Mouse (Mus musculus) neural tube, embryonic 10.5 days (tissue): ENCODE data around the gene Zfp784.
A peak's percentile ranks its signal among the peaks of the same experiment; 100 is the strongest.
"Not testable (repeated sequence)": the region's sequence is repeated elsewhere in the genome, so short reads cannot be mapped to it uniquely, and the experiment has no call there.

ENCODE experiments used
- DNase-seq: peaks from one replicate; pipeline ENCODE4 v3.0.0-alpha.2; 2017; ENCODE audit warnings: low spot score; ENCODE audit errors: extremely low spot score

The Zfp784 gene

DNA sequence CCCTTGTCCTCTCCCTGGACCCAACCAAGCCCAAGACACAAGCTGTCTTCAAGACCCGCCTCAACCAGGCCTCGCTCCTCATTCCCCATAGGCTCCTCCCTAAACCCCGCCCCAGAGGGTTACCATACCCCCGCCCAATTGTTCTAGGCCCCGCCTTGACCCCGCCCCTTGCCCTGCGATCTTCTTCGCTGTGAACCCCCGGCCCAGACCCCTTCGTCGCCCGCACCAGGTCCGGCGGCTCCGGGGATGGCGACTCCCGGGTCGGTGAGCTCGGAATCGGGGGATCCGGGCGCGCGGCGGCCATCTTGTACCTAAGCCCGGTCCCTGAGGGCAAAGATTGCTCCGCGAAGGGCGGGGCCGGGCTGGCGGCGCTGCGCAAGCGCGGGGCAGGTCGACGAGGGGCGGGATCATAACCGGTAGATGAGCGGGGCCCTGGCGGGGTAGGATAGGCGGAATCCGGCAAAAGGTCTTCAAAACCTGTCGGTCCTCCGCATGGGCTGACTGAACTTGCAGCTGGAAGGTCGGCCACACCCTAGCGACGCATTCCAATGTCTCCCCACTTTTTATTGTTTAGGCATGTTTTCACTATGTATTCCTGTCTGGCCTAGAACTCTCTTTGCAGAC is at the start of gene Zfp784:
Gene Zfp784, minus strand, starts transcription at position 338 of the 624 bp plus-strand sequence.
- DNase-seq, result peak; percentile 94

DNA sequence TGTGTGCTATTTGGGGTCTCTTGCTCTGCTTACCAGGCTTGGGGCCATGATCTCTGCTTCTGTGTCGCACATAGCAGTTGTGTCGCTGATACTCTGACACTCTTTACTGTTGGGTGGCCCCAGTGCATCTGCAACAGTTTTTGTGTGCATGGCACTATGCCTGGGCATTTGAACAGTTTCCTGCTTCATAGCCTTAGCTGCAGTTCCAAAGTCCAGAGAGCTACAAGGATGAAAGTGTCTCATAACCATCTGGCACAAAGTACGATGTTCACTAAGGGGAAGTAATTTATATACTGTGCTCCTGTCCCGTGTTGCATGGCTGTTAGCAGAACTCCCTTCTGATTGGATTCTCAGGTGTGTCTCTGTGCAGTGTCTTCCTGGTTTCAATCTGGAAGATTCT is 49.6 kb upstream of the Zfp784 start:
- DNase-seq, result no peak

DNA sequence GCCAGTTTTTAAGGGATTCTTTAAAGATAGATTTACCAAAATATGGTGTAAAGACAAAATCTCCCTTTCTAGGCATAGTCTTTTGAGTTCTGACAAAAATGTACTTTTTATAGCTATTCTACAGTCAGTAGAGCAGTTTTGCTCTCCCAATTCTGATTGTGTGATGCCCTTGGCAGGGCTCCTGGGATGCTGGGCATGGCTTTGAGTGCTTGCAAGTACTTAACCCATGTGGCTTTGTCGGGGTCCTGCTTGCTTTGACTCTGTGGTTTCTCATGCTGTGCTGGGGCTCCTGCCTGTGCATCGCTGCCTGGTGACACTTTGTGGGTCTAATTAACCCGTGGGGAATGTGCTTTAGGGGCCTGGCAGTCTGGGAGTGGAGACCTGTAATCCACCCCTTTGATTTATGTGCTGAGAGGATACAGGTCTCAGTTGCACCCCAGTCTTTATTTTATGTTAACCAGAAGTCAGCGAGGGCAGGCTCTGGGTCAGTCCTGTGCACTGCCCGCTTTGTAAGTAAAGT is 48.7 kb upstream of the Zfp784 start:
- DNase-seq, result no peak

DNA sequence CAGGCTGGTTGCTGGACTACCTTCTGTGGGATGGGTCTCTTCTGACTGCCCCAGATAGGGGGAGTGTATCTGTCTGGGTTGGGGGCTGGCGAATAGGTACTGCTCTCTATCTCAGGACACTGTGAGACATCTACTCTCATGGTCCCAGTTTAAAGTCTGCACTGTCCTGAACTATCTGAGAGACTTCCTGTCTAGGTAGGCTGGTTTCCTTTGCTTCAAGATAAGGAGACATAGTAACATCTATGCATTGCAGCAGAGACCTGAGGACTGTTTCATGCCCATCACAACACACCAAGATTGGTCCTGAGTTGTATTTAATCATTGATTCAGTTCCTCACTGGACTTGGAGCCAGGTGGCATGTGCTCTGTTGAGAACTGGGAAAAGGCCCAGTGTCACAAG is 47.3 kb upstream of the Zfp784 start:
- no peak for DNase-seq

DNA sequence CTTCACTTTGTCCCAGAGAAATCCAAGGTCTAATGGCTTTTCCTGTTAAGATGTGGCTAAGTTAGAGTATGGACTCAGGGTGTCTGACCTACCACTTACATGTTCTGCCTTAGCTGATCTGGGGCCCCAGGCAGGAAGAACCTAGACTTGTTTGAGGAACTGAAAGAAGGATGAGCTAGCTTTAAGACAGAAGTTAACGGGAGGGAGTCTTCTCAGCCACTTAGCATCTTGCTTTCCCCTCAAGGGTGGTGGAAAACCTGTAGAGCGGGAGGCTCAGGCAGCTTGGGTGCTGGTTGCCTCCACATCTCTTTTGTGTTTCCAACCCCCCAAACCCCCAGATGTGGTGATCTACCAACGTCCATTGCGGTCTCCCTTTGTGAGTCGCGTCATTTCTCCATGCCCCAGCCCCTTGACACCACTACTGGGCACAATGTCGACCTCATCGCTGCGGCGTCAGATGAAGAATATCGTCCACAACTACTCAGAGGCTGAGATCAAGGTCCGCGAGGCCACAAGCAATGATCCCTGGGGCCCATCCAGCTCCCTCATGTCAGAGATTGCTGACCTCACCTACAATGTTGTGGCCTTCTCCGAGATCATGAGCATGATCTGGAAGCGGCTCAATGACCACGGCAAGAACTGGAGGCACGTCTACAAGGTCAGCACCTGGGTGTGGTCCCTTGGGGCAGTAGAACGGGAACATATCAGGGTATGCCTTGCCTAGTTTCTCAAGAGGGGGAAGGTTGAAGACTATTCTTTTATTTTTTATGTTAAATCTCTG is 45.3 kb upstream of the Zfp784 start:
- DNase-seq, result no peak

DNA sequence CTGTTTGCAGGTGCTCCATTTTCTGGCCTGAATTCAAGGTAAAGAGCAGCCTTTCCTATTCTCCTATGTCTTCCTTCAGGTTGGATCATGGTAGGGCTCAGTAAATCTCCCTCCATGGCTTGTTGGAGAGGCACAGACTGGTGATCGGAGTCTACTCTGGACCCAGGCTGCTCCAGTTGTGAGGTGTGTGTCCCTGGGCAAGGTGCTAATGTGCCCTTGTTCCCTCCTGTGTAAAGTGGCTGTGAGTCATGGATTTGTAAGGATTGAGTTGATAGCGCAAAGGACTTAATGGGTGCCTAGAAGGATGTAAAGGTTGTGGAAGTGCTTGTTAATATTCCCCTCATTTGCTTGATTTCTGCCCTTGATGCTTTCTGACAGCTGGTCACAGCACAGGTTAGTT is 43.7 kb upstream of the Zfp784 start:
- DNase-seq, result no peak

DNA sequence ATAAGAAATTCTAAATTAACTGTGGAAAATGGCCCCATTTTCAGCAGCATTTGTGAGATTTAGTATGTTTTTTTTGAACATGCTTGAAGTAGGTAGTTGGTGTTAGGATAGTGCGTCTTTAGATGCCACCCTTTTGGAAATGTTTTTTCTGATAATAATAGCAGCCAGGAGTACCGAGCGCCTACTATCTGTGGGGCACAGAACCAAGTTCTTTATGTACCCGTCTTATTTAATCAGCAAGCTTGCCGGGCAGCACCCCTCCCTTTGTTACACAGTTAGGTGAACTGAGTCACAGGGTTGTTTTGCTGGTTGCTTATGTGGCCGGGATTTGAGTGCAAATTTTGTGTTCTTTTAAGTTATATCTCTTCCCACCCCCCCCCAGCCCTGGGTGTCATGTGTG is 43.0 kb upstream of the Zfp784 start:
- DNase-seq, result no peak

DNA sequence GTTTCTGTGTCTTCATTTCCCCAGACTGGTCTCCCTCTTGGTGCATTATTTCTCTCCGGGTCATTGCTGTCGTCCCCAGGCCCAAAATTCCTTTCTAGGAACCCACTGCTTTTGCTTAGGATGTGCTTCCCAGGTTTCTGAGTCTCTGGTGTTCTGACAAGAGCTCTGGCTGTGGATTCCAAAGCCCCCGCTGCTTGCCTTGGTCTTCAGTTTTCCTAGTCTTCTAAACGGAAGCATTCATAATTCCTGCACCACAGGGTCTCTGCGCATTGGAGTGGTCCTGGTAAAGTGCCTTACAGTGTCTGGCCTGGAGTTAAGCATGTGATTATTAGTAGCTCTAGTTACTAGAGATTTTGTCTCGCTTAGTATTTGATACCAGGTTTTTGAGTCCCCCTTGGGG is 42.6 kb upstream of the Zfp784 start:
- DNase-seq, result peak; percentile 23

DNA sequence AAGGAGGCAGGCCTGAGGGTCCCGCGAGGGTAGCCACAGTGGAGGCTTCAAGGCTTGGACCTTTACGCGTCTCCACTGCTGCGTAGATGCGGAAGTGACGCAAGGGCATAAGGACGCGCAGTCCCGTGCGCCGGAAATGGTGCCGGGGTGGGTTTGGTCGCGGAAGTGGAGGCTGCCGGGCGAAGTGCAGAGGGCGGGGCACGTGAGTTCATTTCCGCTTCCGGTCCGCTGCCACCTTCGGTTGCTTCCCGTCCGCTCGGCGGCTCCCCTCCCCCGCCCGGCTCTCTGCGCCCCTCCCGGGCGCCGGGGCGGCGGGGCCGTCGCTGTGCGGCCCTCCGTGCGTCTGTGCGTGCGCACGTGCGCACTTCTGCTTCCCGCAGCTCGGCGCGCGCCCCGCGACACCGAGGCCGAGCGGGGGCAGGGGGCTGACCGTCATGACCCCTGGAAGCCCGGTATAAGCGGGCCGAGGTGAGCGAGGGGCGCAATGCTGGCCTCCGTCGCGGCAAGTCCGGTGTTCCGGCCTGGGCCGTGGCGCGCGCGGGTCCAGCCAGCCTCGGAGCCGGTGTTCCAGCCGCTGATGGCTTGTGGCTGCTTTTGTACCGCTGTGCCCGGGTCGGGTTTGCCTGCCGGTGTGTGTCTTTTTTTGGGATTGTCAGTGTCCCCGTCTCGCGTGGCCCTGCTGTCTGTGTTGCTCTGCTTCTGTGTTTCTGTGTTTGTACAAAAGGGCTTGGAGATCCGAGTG is 41.9 kb upstream of the Zfp784 start, which contains the start of gene Epn1:
Gene Epn1, plus strand, starts transcription at position 226 of the 742 bp plus-strand sequence.
- DNase-seq, result peak; percentile 96

DNA sequence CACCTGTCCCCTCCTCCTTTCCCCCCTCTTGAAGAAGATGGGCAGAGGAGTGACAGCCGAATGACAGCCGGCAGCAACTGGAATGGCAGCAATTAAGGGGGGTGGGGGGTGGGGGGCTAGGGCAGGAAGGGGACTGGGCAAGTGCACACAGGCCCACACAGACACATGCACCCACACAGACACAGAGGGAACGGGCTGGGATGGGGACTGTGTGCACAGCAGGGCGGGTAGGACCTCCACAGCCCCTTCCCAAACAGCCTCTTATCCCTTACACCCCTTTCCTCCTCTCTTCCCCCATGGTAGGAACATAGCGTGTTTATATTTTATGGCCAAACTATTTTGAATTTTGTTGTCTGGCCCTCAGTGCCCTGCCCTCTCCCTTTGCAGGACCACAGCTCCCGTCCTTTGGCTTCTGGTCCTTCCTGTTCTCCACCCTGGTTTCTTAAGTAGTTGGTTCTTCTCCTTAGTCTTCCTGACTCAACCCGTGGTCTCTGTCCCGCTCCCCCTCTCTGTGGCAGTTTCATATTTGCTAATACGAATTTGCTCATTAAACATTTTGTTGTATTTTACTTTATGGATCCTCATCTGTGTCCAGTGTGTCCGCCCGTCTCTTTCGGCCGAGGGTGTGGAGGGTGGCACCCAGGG is 41.2 kb upstream of the Zfp784 start:
- not testable (repeated sequence) for DNase-seq

DNA sequence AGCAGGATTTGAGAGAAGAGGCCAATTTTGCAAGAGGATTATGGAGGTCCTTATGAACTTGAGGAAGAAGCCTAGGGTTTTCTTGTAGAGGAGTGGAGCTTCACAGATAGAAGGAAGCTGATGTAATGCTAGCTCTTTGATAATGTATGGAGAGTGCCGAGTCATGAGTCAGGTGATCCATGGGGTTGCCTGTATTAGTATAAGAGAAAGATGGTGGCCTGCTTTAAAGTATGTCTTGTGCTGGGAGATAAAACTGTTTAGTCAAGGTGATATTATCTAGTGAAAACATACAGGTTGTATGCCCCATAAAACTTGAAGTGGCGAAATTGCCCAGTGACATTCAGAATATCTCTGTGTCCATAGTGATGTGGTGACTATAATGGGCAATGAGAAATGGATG is 38.7 kb upstream of the Zfp784 start:
- DNase-seq, result no peak

DNA sequence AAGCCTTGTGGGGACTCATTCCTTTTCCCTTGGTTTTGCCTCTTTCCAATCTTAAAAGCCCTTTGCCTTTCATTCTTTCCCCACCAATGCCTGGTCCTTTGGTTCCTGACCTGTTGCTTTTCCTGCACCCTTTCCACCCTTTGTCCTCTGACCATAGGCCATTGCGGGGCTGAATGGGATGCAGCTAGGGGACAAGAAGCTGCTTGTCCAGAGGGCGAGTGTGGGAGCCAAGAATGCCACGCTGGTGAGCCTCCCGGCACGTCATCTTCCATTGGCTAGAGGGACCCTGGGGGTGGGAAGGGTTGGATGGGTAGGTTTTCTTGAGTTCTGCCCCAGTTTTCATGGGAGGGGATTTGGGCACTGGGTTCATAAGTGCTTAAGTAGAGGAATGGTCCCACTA is 36.7 kb upstream of the Zfp784 start:
- DNase-seq, result no peak

DNA sequence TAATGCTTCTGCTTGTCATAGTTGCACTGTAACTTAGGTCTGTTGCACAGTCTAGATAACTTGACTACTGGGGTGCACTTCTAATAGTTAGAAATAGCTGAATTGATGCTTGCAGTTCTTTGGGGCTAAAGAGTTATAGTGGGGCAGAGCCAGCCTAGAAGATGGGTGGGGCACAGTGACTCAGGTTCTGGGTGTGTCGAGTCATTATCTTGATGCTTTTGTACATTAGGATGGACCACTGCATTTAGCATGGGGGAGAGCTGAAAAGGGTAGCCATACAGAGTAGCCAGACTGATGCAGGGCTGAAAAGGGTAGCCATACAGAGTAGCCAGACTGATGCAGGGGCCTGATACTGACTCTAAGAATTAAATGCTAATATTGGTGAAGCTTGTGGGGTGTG is 35.3 kb upstream of the Zfp784 start:
- no peak for DNase-seq

DNA sequence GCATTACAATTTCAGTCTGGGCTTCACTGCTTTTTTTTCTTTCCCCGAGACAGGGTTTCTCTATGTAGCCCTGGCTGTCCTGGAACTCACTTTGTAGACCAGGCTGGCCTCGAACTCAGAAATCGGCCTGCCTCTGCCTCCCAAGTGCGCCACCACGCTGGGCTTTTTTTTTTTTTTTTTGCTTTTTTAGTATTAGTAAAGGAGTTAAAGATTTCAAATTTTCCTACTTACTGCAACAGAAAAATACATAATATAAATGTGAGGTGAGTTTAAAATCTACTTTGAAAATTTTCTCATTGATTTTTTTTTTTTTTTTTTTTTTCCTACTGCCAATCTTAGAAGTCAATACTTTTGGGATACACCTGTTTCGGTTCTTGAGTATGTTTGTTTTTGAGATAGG is 26.6 kb upstream of the Zfp784 start:
- DNase-seq, result no peak

DNA sequence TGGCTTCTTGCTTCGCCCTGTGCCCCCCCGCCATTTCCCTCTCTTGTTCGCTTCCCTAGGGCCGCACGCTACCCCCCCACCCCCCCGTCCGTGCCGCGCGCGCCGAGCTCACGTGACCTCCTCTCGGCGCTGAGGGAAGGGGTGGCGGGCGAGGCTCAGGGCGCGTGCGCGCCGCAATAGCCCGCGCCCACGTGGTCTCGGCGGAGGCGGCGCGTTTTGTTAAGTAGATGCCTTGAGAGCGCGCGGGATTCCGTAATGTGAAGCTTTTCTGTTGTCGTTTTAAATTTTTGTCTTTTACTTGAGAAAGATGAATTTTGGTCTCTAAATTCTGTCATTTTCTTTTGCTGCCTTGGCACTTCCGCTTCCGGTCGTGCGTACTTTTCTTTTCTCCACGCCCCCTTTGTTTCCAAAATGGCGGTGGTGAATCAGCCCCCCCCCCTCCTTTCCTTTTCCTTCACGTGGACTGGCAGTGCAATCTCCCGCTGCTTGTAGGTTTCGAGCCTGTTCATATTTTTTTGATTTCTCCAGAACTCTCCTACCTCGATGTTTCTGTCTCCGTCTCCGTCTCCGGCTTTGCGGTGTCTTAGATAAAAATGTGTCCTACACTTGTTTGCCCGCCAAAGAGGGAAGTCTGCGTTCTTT is 24.2 kb upstream of the Zfp784 start:
- peak; percentile 88 for DNase-seq

DNA sequence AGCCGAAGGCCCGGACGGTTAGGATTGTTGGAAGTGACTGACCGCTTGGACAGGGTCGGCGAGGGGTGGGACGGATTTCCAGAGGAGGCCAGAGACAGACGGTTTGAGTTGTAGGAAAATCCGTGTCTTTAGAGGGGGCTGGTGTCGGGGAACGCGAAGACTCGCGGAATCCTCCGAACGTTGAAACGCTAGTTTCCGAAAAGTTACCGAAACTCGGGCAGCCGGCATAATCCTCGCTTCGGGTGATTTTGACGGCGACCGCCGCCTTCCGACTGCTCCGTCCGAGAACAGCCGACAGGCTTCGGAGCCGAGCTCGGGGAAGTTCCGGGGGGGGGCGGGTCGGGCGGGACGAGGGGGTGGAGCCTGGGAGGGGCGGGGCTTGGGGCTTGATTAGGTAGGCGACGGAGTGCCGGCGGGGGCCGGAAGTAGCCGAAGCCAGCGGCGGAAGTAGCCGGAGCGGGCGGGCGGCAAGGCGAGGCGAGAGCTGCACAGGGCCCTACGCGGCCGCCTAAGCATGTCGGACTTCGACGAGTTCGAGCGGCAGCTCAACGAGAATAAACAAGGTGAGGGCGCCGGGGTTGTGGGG is 23.6 kb upstream of the Zfp784 start, which contains the start of gene U2af2:
Gene U2af2, plus strand, starts transcription at position 370 of the 586 bp plus-strand sequence.
- peak; percentile 94 for DNase-seq

DNA sequence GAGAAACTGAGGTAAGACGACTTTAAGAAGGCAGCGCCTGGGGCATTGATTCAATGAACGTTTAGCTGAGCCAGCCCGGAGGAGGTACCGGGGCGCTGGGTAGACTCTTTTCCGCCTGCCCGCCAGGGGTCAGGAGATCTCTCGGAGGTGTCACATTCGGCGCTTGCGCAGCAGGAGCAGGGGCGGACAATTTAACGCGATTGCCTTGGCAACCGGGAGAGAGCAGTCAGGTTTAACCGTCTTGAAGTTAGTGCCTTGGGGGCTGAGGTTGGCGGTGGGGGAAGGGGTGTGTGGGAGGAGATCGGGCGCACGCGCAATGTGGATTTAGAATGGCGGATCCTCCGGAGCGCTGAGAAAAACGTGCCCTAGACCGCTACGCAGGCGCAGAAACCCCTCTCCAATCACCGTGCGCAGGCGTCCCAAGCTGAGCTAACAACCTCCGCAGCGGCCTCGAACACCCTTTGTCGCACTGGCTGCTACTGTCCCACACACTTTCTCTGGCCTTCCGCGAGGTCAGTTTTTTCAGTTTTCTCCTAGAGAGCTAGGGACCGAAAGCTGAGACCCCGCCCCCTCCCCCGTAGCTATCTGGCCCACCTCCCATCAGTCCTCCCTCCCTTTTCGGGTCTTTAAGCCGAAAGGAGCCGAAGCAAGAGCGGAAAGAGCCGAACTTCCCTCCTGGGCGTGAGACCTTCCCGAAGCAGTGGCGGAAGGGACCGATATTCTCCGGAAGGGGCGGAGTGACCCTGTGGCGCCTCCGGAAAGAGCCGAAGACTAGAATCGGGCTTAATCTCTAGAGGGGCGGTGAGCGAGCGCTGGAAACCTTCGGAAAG is 22.9 kb upstream of the Zfp784 start:
- DNase-seq, result peak; percentile 97

DNA sequence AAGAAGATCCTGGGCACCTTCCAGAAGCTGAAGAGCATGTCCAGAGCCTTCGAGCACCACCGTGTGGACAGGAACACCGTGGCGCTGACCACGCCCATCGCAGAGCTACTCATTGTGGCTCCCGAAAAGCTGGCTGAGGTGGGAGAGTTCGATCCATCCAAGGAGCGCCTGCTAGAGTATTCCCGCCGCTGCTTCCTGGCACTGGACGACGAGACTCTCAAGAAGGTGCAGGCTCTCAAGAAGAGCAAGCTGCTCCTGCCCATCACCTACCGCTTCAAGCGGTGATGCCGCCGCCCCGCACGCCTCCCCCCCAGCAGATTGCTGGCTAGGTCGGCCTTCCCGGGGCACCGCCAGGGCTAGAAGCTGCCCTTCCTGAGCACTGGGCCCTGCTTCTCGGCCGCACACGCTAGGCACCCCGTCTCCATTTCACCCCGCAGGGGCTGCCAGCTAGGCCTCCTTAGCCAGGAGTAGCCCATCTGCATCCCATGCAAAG is 22.0 kb upstream of the Zfp784 start:
- peak; percentile 81 for DNase-seq

DNA sequence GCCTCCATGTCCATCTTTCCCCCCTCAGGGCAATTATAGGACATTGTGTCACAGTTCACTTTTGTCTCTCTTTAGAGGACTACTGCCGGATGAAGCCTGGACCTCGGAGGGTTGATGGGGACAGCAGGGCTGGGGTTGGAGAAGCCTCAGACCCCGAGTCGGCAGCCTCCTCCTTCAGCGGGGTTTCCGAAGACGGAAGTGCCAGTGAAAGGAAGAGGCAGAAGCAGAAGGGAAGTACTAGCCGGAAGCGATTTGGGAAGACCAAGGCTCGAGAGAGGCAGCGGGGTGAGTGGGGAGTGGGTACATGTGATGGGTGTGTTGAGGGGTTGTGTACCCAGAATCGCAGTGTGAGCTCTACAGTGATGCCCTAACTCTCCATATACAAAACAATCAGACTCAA is 21.2 kb upstream of the Zfp784 start:
- no peak for DNase-seq

DNA sequence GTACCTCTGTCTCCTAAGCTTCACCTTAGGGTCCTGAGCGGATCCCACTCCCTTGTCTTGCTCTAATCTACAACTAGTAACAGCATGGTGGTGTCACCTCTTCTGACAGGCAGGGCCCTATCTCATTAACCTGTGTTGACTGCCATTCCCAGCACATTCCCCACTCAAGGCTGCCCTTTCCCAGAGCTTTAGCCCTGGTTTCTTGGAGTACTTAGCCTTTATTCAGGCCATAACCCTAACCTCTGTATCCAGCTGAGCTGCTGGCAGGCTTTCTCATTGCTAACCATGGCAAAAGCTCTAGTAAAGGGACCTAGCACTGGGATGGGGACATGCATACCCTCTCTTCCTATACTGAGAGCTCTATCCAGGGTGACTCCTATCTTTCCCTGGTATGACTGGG is 20.4 kb upstream of the Zfp784 start:
- no peak for DNase-seq
